Mouse (Mus musculus): ENCODE measurements at regions not wholly inside any gene's neighbourhood (a gene's known extent, or its start where the extent isn't known, plus 50 kb on each side); places are given as distances from the start of the nearest gene placed in this dataset.
A peak's percentile ranks its signal among the peaks of the same experiment; 100 is the strongest.

DNA sequence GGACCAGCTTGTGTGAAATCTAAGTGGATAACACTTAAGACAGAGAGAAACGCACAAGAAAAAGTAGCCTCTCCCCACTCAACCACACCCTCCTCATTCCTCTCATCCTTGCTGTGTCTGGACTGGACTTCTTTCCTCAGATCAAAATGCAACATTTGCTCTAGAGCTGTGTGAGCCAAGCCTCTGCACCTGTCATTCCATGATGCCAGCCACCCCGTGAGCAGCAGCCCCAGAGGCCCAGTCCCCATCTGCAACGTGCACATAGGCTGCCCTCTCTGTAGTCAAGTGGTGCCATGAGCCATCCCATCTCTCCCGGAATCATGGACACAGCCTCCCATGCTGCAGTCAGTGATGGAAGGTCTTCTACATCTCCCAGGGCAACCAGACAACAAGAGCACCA lies 55.1 kb upstream of the Gpc1 start:
- no peak for DNase-seq

DNA sequence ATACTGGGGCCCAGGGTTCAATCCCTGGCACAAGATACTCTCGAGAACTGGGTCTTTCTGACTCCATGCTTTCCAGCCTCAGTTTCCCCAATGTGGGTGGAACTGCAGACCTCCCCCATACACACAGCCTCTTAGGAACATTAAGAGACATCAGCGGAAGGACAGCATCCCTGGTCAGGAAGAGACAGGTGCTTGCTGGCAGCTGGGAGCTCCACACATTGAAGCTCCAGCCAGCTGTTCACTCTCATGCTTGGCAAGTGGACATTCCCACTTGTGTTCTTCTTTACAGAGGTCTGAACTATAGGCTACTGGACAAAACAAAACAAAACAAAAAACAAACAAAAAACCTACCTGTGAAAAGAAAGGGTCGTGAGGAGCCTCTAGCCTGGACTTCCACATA lies 55.5 kb upstream of the Gpc1 start:
- DNase-seq: no peak

DNA sequence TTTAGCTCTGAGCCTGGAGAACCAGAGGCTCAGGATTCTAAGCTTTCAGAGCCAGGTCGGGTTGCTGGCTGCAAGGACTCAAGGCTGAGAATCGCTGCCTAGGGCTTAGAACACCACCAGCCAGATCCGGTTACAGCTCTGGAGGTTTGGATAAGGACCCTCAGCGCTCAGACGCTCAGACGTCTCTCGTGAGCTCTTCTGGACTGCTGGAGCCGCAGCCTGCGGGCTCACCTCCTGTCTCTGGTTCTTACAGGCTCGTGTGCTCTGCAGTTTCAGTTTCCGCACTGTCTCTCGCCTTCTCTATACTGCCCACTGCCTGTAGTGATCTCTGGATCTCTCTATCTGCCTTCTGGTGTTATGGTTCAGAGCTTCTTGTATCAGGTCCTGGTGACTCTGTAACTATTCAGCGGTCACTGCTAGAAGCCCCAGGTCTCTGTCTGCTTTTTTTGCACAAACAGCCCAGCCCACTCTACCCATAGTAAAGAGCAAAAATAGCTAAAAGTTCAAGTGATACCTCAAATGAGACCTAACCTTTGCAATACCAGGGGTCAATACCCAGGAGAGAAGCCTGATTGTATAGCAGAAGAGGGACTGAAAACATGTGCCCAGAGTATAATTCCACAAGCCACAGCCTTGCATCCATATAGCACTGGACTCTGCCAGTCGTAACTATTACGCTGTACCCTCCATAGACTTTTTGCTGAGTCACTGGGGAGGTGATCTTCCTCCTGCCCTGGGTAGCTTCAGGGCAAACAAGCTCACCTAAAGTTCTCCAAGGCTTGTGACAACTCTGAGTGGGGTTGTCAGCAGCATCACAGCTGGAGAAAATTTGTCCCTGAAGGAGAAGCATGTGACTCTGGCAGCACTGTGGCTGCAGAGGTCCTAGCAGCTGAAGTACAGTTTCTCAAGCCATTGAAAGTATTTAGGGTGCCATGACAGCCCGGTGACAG lies 56.4 kb upstream of the Gpc1 start:
- no peak for DNase-seq

DNA sequence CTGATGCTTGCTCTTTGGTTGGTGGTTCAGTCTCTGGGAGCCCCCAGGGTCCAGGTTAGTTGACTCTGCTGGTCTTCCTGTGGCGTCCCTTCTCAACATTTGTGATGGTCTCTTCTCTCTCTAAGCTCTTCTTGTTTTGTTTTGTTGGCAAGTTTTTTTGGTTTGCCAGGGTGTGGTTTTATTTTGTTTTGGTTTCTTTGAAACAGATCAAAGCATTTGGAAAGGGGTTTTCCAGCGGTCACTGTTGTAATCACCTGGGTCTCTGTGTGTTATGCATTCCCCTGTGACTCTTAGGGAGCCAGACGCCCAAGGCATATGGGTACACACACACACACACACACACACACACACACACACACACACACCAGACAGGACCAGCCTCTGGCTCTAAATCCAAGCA lies 57.4 kb upstream of the Gpc1 start:
- DNase-seq: no peak

DNA sequence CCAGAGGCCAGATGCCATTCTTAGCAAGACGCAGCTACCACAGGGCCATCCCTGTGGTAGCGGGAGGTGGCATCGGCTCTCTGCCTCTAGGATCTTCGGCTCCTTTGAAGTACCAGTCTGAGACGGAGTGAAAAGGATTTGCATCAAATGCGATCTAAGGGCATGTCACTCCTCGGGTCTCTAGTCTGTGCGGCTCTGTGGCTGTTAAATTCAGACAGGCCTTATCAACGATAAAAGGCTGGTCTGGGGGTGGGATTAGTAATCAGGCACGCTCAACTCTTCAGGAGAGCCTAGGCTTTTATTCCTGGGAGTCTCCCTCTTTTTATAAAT lies 58.7 kb upstream of the Gpc1 start:
- no peak for DNase-seq

DNA sequence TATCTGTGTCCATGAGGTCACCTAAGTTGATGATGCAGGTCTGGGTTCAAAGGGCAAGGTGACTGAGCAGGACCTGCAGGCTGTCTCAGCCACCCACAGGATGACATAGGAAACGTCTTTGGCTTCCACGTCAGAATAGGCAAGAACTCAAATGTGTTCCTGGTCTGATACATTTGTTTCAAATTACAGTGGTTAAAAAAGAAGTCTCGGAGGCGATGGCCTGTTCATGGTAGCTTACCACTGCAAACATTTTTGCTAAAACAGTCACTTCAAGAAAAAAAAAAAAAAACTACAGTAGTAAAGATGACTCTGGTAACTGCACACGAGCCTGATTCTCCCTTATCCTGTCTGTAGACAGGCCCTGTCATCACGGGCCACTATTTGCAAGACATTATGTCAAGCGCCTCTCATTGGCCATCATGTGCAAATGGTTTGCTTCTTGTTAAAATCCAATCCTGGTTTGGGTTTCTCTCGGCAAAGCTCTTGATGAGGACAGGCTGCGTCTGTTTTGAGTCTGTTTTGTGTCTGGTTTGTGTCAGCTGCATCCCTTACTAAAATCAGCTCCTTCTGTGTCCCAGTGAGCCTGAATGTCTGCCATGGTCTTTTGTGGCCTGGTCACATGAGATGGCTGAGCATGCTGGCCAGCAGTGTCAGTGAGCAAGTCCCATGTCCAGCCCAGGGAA lies 59.2 kb upstream of the Gpc1 start:
- DNase-seq: no peak

DNA sequence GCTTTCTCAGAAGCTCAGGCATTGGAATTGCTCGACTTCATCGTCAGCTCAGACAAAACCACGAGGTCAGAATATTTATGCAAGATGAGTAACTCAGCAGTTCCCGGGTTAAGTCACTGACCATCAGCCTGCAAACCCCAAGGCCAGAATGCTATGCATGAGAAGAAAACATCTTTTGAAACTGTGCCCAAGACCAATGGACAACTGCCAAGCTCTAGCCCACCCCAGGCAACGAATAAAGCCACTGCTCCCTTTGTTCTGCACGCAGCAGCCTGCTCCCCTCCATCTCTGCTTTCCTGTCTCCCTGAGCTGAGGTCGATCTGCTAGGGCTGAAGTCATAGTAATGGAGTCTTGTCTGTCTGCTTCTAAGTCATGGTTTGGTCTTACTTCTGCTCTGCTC lies 61.7 kb upstream of the Gpc1 start:
- no peak for DNase-seq

DNA sequence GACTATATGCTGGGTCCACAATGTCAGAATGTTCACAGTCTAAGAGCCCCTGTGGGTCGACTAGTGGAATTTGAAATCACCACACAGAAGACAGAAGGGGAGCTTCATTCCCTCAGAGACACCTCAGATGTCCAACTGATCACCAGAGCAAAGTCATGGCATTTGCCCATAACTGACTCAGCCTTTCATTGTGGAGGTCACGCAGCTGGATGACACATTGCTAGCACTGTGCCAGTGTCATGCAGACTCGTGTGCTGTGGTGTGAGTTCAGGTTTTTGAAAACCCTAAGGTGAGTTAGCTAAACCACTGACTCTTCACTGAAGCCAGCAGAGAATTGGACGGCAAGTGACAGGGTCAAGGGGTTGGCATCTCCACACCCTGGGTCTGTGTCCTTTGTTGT lies 62.3 kb upstream of the Gpc1 start:
- no peak for DNase-seq

DNA sequence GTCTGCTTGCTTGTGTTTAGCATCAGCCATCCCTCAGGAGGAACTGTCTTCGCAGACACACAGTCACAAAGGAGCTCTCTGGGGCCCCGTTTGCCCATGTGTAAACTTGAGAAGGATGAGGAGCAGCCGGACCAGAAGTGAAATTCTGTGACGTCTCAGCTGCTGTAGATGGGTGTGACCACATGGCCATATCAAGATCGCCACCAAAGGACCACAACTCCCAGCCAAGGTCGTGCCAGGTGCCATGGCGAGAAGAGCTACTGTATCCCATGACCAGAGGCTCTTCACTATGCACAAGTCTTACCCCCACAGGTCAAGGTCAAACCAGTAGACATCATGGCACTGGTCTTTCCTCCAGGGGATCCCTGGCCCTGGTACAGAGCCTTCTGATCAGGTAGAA lies 64.9 kb upstream of the Gpc1 start:
- no peak for DNase-seq

DNA sequence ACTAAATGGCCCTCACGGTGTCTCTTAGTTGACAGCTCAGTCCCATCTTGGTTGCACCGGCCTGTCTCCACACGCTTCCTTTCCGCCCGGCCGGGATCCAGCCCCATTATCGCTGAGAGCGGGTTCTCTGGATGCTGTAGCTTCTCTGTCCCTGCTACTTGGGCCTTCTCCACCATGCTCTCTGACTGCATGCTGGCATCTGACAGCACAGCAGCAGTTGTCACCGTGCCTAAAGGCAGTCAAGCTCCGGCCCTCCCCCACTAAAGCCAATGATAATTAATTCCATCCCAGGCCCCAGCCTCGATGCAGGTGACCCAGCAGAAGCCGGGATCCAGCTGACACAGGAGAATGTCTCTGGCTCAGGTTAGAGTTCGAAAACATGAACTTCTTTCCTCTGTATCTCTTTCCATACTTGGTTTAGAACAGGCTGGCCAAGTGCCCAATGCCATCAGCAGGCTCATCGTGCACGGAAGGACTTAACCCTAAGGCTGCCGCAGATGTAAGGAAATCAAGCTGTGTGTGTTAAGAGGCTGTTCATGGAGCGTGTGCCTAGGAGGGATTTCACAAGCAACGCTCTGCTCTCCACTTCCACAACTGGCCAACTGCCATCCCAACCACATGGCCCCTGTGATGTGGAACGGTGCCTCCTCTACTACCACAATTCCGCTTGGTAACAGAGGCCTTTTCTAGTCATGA lies 76.5 kb upstream of the Gpc1 start:
- peak; percentile 40 to 48 for DNase-seq

DNA sequence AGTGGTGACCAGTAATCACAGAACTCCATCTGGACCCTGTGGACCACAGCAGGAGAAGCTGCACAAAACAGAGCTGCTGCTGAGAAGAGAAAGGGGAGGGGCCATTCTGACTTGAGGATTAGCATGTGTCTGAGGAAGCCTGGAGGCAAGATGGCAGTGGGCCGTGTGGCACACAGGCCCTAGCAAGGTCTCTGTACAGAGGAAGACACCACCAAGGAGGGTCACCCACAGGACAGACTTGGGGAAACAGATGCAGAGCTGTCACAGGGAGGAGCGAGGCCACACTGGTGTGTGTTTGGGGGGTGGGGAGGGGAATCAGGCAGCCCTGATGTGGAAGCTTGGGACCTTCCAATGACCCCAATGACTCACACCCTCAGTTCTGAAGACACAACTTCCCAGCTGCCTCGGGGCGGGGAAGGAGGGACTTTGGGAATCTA lies 79.7 kb upstream of the Gpc1 start:
- DNase-seq: no peak

DNA sequence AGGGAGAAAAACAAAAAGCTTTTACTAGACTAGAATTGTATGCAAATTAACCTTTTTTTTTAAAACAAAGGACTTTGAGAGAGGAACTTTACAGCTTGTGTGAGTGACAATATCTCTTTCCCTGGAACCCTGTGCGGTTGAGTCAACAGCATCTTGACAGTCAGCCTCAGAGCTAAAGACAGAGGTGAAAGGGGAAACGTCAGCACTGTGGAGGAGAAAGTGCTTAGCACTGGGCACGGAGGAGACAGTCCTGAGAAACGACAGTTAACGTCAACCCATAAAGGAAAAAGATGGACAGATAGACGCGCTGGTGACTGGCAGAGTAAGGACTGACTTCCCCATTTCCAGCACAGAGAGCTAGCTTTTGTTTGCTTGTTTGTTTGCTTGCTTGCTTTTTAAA lies 82.0 kb upstream of the Gpc1 start:
- DNase-seq: no peak

DNA sequence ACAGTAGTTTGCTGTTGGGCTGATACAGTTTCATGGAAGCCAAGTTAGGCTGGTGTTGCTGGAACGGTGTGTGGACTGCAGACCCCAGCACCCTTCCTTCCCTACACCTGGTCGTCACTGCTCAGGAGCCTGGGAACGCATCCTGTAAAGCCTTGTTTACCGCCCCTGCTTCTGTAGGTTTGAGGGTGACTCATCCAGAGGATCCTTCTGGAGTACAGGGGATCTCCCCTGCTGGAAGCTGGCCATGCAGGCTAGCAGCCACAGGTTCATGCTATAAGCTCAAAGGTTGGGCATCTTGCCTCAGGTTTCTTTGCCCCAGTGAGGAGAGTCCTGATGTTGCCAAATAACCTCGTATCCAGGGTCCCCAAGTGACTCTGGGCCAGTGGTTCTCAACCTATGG lies 86.2 kb upstream of the Gpc1 start:
- no peak for DNase-seq

DNA sequence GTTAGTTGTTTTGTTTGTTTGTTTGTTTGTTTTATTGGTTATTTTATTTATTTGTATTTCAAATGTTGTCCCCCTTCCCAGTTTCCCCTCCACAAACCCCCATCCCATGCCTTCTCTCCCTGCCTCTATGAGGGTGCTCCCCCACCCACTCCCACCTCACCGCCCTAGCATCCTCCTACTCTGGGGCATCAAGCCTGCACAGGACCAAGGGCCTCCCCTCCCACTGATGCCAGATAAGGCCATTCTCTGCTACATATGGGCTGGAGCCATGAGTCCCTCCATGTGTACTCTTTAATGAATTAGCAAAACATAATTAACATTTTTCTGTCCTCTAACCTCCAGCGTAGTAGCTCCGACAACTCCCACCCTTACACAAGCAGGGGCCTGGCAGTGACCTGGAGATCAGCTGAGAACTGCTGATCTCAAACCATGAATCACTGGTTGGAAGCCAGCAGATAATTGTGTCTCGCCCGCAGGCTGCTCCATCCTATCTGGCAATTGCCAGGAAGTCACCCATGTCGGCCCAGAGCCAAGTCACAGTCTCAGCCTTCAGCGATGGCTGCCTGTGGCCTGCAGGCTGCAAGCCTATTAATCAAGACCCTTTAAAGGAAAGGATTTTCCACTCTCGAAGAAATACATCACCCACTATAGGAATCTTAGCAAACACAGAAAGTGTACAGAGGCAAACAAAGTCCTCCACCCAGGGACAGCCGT lies 86.8 kb upstream of the Gpc1 start:
- no peak for DNase-seq

DNA sequence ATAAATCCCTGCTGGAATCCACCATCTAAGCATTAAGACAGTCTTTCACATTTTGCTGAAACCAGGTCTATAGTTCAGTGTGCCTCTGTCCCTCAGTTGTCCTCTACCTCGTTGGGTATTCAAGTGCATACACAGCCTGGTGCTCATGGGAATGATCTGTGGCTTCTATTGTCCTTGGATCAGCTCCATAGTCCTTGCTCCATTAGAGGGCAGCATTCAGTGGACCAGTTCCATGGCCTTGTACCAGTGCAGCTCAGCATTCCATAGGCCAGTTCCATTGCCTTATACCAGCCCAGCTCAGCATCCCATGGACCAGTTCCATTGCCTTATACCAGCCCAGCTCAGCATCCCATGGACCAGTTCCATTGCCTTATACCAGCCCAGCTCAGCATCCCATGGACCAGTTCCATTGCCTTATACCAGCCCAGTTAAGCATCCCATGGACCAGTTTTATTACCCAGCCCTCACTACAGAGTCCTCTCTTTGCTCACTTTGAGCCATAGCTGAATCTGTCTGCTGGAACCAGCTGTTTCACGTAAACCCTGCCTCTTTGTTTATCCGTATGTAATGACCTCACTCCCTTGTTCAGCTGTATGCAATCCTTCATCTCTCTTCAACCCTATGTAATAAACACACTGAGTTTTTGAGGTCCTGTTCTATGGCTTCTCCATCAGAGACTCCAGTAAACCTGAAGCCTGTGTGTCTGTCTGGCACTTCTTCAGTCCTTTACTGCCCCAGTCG lies 88.4 kb upstream of the Gpc1 start:
- no peak for DNase-seq

DNA sequence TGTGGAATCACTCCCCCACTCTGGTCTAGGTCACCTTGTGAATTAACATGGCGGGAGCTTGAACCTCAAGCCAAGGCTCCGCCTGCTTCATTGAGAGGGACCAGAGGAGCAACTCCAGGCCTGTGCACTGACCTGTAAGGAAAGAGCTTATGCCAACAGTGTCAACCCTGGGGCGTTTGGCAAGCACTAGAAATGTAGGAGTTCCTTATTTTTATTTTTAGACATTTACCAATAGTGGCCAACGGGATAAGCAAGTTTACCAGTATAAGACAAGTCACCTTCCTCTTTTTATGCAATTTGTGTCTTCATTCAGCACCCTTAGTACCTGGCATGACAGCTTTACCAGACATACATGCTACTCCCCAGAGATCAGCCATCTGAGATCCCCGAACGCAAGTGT lies 89.1 kb upstream of the Gpc1 start:
- DNase-seq: no peak

DNA sequence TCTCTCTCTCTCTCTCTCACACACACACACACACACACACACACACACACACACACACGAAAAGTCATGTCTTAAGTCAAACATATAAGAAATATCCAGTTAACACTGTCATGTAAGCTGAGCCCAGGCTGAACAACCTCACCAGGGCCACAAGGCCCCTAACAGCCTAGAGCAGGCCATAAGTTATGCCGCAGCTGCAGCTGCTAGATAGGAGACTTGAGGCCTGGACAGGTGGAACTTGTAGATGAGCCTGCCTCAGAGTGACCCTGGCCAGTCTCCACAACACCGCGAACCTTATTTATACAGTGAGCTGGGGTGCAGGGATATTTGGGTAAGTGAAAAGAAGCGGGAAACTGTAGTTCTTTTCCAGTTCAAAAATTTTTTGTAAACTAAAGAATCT lies 90.4 kb upstream of the Gpc1 start:
- DNase-seq: no peak

DNA sequence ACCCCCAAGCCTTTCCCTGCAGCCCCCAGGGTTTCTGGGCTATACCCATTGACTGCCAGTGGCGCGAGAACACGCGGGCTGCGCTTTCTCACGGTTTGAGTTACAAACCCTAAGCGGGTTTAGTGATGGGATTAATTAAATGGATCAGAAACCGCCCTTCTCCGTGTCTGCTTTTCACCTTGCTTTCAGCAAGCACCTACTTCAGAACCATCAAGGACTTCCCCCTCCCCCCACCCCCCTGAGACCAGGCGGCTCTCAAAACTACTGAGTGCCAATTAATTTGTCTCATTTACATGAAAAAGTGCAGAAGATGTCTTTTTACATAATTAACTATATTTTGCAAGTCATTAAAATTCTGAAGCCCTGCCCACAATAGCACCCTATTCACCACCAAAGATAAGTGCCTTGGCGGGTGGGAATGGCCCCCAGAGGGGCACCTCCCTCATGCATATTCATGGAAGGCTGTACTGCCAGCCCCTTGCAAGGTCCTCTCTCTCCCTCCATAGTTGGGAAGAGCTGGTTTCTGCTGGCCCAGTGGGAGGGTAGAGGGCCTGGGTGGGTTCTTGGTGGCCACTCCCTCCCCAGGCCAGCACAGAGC lies 89.1 kb upstream of the Otos start:
- no peak for DNase-seq

DNA sequence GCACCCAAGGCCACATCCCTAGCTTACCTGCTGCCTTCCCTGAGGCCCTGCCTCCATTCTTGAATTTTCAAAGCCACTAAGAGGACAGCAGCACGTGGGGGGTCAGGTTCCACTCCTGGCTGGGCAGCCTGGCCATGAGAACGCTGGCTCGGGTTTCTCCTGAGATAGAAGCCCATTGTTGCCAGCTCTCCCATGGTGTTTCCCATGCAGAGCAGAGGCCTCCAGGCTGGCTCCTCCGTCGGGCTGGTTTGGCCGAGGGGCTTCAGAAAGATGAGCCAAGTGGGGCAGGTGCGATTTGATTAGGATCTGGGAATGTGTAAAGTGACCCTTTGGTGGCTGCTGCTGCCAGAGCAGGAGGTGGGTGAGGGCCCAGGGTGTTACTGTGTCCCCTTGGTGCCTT lies 87.8 kb upstream of the Otos start:
- DNase-seq: no peak

DNA sequence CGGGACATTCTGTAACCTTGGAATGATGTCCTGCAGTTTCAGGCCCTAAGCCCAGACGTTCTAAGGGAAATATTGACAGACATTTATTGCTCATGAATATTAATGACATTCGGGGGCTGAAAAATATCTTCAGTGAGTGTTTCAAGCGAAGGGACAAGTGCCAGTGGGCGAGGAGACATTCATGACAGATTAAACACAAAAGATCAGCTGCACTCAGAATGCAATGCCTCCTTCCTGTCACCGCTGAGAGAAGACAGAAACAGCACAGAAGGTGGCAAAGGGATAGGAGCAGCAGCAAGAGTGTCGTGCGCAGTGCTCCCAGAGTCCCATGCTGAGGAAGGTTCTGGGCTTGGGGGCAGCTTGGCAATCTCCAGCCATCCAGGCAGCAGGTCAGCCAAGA lies 85.1 kb upstream of the Otos start:
- no peak for DNase-seq

DNA sequence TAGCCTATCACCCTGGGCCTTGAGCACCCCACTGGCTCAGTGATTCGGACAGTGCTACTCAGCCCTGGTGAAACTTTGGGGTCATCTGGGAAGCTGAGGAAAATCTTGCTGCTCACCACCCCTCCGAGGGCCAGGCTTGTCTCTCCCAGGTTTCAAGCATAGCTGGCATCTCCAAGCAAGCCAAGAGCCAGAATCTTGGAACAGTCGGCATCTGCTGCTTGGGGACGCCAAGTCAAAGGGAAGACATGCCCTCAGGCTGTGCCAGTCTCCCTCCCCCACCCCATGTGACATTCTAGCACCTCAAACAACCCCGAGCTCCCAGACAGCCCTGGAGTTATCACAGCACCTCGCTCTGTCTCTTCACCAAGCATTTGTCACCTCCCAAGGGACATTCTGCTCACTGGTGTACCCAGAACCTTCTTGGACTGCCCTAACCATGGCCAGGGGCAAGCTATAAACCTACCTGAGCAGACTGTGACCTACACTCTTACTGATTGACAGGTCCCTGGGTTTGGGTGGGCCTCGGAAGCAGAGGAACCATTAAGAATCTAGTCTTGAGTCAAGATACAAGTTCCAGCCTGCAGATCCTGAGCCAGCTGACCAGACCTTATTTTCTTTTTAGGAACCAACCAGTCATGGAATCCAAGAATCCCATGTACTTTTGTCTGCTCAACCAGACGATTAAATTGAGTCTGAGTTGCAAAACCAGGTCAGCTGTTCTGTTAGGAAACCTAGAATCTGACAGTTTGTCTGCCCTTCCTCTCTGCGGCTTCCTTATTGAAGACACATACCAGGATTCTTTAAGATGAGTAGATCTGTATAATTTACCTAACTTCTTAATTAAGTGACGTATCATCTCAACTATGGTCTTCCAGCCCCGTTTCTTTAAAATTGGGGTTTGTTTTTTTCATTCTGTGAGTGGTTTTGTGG lies 83.0 kb upstream of the Otos start:
- DNase-seq: no peak
